Mouse (Mus musculus) lung, adult 2 months (tissue): ENCODE results near the gene Tpx2. TPM values are rescaled to one million over a fixed set of nuclear protein-coding genes. Genes with fewer than 3 reads are reported as not detected.

ENCODE experiments used
- DNase-seq: peaks from one replicate; pipeline ENCODE4 v3.0.0; 2022
- H3K4me1 ChIP-seq: fragments of 200-500 bp; 2 replicates; pipeline ENCODE4 v1.6.1; 2011; ENCODE audit warnings: low read length; ENCODE audit not compliant: control insufficient read depth, insufficient read depth
- H3K4me3 ChIP-seq: fragments of 200-500 bp; replicated peaks from 2 replicates; pipeline ENCODE3; 2011; ENCODE audit warnings: low read depth, mild to moderate bottlenecking, control low read depth, low read length; ENCODE audit errors: extremely low read depth
- CTCF ChIP-seq: fragments of 200-500 bp; IDR thresholded peaks from 2 replicates; pipeline ENCODE4 v1.5.1; 2011; ENCODE audit warnings: mild to moderate bottlenecking, low read length, control low read depth; ENCODE audit not compliant: insufficient read depth
- POLR2A ChIP-seq: fragments of 200-500 bp; IDR thresholded peaks from 2 replicates; pipeline ENCODE4 v1.6.1; 2011; ENCODE audit warnings: low read depth, mild to moderate bottlenecking, control low read depth, low read length, borderline replicate concordance; ENCODE audit errors: extremely low read depth
- WGBS: fragments of 180-500 bp; shearing (Covaris S2); methylation state at CpG from one replicate; pipeline ENCODE4 v1.1.7; 2018; 5-methylcytosine and 5-hydroxymethylcytosine counted together
- polyA plus RNA-seq: library from polyadenylated mRNA; depleted of rRNA; stranded (reverse); fragments of >200 nt; gene quantifications from 2 replicates; pipeline ENCODE4 v1.2.3, GENCODE M21; 2012

Tpx2 gene
- polyA plus RNA-seq, 1 experiment, result 0.63 TPM

DNA sequence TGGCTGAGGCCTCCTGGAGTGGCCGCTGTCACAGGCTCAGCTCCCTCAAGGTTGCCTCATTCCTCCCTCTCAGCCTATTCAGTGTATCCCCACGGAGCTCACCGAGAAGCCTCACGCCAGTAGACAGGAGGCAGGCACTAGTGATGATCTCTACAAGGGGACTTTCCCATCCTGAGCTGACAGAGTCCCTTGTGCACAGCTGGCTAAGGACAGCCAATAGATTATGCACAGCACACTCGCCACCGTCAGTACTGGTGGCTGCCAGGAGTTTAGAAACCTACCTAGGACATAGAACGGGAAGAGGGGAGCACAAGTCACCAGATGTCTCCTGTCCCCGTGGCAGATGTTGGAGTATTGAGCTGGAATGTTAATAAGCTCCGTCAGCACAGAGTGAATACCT, 69.9 kb downstream of the Tpx2 start:
- WGBS, result 59% methylated on average over 9 of the region's 9 CpGs
- TF ChIP-seq POLR2A, result no peak
- TF ChIP-seq CTCF, result no peak
- Histone ChIP-seq H3K4me1 (0 out of 2 replicates have a peak, but pooled peaks cover 4% of the 10 kb centered on the region), H3K4me3 (no peak overlapping the region)
- DNase-seq, result no peak

DNA sequence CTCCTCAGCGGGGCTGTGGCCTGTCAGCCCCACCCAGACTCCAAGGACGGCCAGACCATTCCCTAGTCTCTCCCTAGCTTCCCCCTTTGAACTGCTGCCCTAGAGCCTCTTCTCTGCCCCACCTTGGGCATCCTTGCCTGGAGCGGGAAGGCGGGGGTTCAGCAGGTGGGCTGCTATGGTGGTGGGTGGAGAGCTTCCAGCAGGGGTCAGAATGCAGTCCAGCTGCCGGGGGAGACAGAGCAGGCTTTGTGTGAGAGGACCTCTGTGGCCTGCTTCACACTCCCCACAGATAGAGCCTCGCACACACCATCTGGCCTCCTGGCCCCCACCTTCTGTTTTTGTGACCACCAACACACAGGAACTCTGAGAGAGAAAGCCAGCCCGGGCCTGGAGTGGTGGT, 74.6 kb downstream of the Tpx2 start:
- Histone ChIP-seq H3K4me1 (no peaks in the 10 kb centered on the region), H3K4me3 (no peak overlapping the region)
- DNase-seq, result no peak
- 46% methylated on average over 7 of the region's 7 CpGs for WGBS
- TF ChIP-seq CTCF, result no peak
- no peak for TF ChIP-seq POLR2A

DNA sequence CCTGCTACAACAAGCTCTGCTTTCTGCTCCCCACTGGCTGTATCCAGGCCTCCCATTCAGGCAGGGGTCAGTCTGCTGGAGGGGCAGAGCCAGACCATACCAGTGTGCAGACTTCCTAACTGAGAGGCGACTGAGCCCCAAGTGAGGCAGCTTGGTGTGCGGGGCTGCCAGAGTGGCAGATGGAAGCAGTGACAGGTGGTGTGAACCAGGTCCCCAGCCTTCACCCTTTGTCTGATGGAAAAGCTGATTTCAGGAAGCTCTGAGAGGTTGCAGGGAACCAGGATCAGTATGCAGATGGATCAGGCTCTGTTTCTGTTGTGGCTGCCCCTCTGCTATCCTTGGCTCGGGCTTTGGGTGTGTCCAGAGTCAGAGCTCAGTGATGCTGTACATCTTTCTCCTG, 75.9 kb downstream of the Tpx2 start:
- TF ChIP-seq POLR2A, result no peak
- no peak for TF ChIP-seq CTCF
- WGBS, result 83% methylated on average over 3 of the region's 3 CpGs

DNA sequence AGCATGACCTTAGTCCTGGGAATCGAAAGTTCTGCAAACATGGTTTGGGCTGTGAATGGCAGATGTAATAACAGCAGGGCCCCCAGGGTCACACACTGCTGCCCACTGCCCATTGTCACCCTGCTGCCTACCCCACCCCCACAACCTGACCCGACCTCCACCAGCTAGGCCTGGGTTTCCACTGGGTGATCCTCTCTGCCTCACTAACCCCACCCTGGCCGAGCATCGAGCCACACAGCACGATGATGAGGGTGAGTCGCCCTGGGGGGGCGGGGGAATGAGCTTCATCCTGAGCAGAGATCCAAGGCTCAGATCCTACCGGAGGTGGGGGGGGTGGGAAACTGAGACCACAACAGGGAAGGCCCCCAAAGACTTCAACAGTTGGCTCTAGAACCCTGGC, 76.4 kb downstream of the Tpx2 start:
- WGBS, result 53% methylated on average over 8 of the region's 8 CpGs
- no peak for DNase-seq

More for the DNA sequence above, 75.9 kb downstream of the Tpx2 start:
- H3K4me3 ChIP-seq, result no peak overlapping the region
- no peak for DNase-seq
- H3K4me1 ChIP-seq, result no peaks in the 10 kb centered on the region

DNA sequence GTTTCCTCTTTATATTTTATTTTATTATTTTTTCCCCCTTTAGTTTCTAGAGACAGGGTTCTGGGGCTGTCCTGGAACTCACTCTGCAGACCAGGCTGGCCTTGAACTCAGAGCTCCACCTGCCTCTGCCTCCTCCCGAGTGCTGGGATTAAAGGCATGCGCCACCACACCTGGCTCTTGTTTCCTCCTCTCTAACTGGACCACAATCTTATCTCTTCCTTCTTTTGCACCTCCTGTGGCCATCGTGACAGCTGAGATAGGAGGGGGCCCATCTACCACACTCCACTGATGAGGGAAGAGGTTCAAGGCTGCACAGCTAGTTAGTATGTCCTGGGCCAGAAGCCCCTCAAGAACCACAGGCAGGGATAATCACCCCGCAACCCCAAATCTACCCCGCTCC, 76.8 kb downstream of the Tpx2 start:
- WGBS, result 64% methylated on average over 5 of the region's 5 CpGs
- DNase-seq, result no peak
- Histone ChIP-seq H3K4me3 (no peak overlapping the region), H3K4me1 (no peaks in the 10 kb centered on the region)
- TF ChIP-seq POLR2A, result no peak
- no peak for TF ChIP-seq CTCF

More for the DNA sequence above, 76.4 kb downstream of the Tpx2 start:
- Histone ChIP-seq H3K4me1 (no peaks in the 10 kb centered on the region), H3K4me3 (no peak overlapping the region)
- TF ChIP-seq POLR2A (no peak), CTCF (no peak)

DNA sequence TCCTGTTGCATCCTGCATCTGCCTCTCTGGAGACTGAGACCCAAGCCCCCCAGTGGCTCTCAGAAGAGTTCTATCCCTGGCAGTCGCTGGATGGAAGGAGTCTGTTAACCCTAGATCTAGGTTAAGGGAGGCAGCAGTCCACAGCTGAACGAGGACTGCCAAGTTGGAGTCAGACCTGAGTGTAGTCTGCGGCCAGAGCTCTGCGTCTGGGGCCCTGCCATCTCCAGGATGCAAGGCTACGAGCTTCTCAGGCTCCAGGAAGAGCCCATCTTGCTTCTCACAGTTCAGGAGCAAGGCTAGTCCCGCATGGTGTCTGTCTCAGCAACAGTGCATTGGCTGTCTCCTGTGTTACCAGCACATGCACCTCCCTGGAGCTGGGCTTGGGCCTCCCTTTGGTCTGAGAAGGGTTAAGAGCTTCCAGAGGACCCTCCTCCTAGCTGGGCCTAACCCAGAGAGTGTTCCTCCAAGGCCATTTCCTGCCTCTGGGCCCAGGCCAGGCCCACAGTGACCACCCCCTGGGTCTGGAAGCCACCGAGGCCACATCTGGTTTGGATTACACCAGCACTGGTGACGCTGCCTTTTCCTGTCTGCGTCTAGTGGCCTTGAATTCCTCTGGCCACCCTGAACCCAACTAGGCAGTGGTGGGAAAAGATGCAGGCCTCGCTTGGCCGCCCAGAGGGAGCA, 77.6 kb downstream of the Tpx2 start:
- 44% methylated on average over 11 of the region's 11 CpGs for WGBS
- no peak for TF ChIP-seq CTCF
- no peak for TF ChIP-seq POLR2A
- no peak for DNase-seq

DNA sequence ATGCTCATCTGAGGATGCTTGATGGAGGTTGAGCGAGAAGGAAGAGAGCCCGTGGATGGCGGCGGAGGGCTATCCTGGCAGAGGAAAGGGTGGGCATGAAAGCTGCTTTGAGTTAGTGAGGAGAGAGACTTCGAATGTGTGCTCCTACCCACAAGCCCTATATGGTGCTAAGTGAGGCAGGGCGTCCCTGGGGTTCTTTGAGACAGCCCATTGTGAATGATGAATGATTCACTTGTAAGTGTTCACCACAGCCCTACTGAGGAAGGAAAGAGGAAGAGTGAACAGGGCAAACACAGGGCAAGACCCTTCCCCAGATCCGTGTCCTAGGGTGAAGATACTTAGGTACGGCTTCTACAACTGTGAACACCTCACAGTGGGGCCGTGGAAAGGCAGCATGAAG, 79.1 kb downstream of the Tpx2 start:
- no peak for DNase-seq
- H3K4me3 ChIP-seq, result no peak overlapping the region
- 66% methylated on average over 9 of the region's 9 CpGs for WGBS
- no peak for TF ChIP-seq POLR2A
- no peak for TF ChIP-seq CTCF
- H3K4me1 ChIP-seq, result no peaks in the 10 kb centered on the region

More for the DNA sequence above, 77.6 kb downstream of the Tpx2 start:
- Histone ChIP-seq H3K4me1 (no peaks in the 10 kb centered on the region), H3K4me3 (no peak overlapping the region)

DNA sequence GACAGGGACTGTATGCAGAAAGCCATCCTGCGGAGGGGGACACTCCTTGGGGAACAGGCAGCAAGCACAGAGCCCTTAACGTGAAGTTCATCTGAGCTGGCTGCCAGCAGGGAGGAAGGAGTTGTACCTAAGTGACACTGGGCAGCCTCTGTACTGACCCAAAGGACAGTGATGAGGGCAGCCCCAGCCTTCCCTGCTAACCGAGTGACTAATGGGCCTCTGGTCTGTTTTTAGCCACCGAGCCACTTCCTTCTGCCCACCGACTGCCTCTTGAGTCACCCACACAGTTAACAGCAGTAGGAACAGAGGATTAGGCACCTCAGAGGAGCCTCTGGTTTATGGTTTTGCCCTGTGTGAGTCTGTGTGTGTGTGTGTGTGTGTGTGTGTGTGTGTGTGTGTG, 79.6 kb downstream of the Tpx2 start:
- WGBS, result 45% methylated on average over 5 of the region's 5 CpGs
- no peak overlapping the region for H3K4me3 ChIP-seq
- TF ChIP-seq POLR2A (no peak), CTCF (no peak)
- no peak for DNase-seq
- H3K4me1 ChIP-seq, result no peaks in the 10 kb centered on the region

DNA sequence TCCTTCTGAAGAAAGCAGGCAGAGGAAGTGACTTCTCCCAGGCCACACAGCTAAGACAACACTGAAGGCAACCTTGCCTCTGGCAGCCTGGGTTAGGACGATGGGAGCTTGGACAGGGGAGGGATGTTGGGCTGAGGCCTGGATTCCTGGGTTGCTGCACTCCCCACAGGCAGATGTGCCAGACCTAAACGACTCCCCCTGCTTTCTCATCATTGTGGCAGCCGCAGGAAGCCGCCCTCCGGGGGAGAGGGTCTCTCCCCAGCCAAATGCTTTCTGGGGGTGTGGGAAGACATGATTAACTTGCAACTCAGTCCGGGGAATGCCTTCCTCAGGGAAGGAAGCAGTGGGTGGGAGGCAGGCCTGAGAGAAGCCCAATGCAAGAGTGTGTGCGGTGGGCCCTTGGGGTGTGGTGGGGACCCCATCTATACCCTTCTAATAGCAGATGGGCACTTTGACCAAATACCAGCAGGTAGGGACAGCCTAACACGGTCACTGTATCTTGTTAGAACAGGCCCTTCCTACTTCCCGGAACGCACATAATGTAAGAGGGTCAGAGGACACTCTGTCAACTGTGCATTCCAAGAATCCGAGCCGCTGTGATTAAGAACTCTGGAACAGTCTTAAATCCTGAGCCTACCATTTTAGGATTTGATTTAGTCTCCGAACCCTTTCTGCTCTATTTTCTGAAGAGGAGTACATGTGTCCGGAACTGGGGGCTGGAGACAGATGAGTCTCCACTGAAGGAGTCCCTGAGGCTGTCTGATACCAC, 80.6 kb downstream of the Tpx2 start:
- 49% methylated on average over 14 of the region's 14 CpGs for WGBS
- TF ChIP-seq POLR2A (no peak), CTCF (no peak)
- no peak for DNase-seq

DNA sequence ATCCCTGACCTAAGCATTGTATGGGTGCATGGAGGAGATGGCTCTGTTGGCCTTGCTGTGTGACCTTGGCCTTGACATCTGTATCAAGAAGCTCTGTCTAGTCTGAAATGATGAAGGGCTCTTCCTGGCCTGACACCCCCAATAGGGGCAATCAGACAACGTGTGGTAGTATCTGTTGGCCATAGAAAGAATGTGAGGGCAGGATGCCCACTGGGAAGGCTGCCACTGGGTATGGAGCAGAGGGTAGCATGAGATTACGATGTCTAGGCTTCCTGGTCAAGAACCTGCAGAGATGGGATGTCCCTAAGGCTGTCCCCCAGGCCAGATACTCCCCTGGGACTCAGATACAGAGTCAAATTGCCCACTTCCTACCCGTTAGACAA, 81.2 kb downstream of the Tpx2 start:
- 66% methylated on average over 3 of the region's 3 CpGs for WGBS
- no peak for DNase-seq
- H3K4me3 ChIP-seq, result no peak overlapping the region
- TF ChIP-seq CTCF, result no peak
- TF ChIP-seq POLR2A, result no peak
- no peaks in the 10 kb centered on the region for H3K4me1 ChIP-seq

More for the DNA sequence above, 80.6 kb downstream of the Tpx2 start:
- H3K4me1 ChIP-seq, result no peaks in the 10 kb centered on the region
- no peak overlapping the region for H3K4me3 ChIP-seq

DNA sequence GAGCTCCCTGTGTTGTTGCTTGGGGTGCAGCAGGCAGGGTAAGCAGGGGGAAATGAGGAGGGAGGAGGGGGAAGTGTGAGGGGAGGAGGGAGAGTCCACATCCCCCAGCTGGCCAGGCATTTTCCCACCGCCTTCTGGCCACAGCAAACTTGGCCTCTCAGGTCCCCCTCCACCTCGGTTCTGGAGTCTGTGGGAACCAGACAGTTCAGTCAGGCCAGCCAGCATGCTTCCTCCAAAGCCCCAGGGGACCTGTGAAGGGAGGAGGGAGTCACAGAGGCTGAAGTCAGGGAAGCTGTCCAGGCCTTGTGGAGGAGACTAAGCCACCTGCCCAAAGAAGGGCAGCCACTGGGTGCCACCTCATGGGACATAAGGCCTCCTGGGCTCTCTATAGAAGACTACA, 82.5 kb downstream of the Tpx2 start:
- WGBS, result 33% methylated on average over 2 of the region's 2 CpGs
- TF ChIP-seq CTCF (no peak), POLR2A (no peak)

More for the DNA sequence above, 82.5 kb downstream of the Tpx2 start:
- no peak for DNase-seq
- Histone ChIP-seq H3K4me3 (no peak overlapping the region), H3K4me1 (no peaks in the 10 kb centered on the region)
